Mouse (Mus musculus) E14TG2a.4 (cell line): Measurements from ENCODE around the gene Fars2.

Experiments used
- CTCF ChIP-seq: conservative IDR thresholded peaks from 2 replicates; pipeline ENCODE4 v1.5.1; 2014; ENCODE audit warnings: low read length
- NANOG ChIP-seq: IDR thresholded peaks from 2 replicates; pipeline ENCODE4 v1.6.1; 2014; ENCODE audit warnings: borderline replicate concordance, low read length, mixed read lengths

GRCm38 (mm10) chr13:36204320-36204719 lies 87.1 kb downstream of the Fars2 start:
- TF ChIP-seq CTCF (no peak), NANOG (no peak)
